Mouse (Mus musculus): ENCODE results near the gene Spred3.

GRCm38 (mm10) chr7:29202577-29202976, 32.4 kb upstream of the Spred3 start:
- TF ChIP-seq POLR2A (IDR thresholded peaks at IDR 0.05; ENCODE audit: extremely low read depth, insufficient read depth, low read length) (no peak), CTCF (IDR thresholded peaks at IDR 0.05; ENCODE audit: low read depth, low read length) (no peak)

Data from liver, adult 2 months (tissue).